Mouse (Mus musculus): Measurements from ENCODE around the gene Rundc3b.

- TF ChIP-seq EP300 (IDR thresholded peaks at IDR 0.05; ENCODE audit: insufficient read depth, low read depth, low read length) (no peak), CTCF (IDR thresholded peaks at IDR 0.05) (no peak), POLR2A (IDR thresholded peaks at IDR 0.05; ENCODE audit: insufficient read depth, low read depth, low read length) (no peak)
These were observed 38.0 kb upstream of the Rundc3b start for GRCm38 (mm10) chr5:8660738-8661151.

Data from heart, adult 2 months (tissue).